Mouse (Mus musculus): ENCODE results near the gene Myo15b.

- TF ChIP-seq CTCF (IDR thresholded peaks at IDR 0.05; ENCODE audit: extremely low read depth, insufficient read length, insufficient replicate concordance, low read depth, low read length) (peak; percentile 11; the same call in 1 of the 2 replicates), POLR2A (IDR thresholded peaks at IDR 0.05; ENCODE audit: low read depth, low read length) (no peak)
Measured at GRCm38 (mm10) chr11:115863895-115864294, 5.7 kb downstream of the Myo15b start.
